Mouse (Mus musculus): ENCODE measurements around the gene Schip1. TPM values are rescaled to one million over a fixed set of nuclear protein-coding genes. Genes with fewer than 3 reads are reported as not detected.

Gene Schip1
- polyA plus RNA-seq, 1 experiment = 47.3 TPM

GRCm38 (mm10) chr3:68506769-68507318 is 442.2 kb downstream of the Schip1 start:
- DNase-seq (ENCODE audit: low spot score) = no peak

GRCm38 (mm10) chr3:68508629-68509028 is 444.0 kb downstream of the Schip1 start:
- DNase-seq (ENCODE audit: low spot score) = no peak

GRCm38 (mm10) chr3:68510872-68511271 is 446.3 kb downstream of the Schip1 start:
- no peak for DNase-seq (ENCODE audit: low spot score)

- no peak for DNase-seq (ENCODE audit: low spot score)
These were observed 447.1 kb downstream of the Schip1 start for GRCm38 (mm10) chr3:68511744-68512143.

GRCm38 (mm10) chr3:68512327-68512726 is 447.7 kb downstream of the Schip1 start:
- no peak for DNase-seq (ENCODE audit: low spot score)

GRCm38 (mm10) chr3:68513340-68514119 is 448.9 kb downstream of the Schip1 start:
- no peak for DNase-seq (ENCODE audit: low spot score)

- DNase-seq (ENCODE audit: low spot score) = no peak
These were observed 449.5 kb downstream of the Schip1 start for GRCm38 (mm10) chr3:68514120-68514497.

- no peak for DNase-seq (ENCODE audit: low spot score)
These were observed 450.1 kb downstream of the Schip1 start for GRCm38 (mm10) chr3:68514717-68515116.

- no peak for DNase-seq (ENCODE audit: low spot score)
These were observed 451.9 kb downstream of the Schip1 start for GRCm38 (mm10) chr3:68516393-68517081.

GRCm38 (mm10) chr3:68517236-68517635 is 452.6 kb downstream of the Schip1 start:
- DNase-seq (ENCODE audit: low spot score) = no peak

- DNase-seq (ENCODE audit: low spot score) = no peak
These were observed 453.4 kb downstream of the Schip1 start for GRCm38 (mm10) chr3:68518041-68518440.

GRCm38 (mm10) chr3:68518586-68518985 is 454.0 kb downstream of the Schip1 start:
- no peak for DNase-seq (ENCODE audit: low spot score)

- DNase-seq (ENCODE audit: low spot score) = no peak
These were observed 460.8 kb downstream of the Schip1 start for GRCm38 (mm10) chr3:68525361-68525878.

- DNase-seq (ENCODE audit: low spot score) = no peak
These were observed 461.8 kb downstream of the Schip1 start for GRCm38 (mm10) chr3:68526416-68526815.

GRCm38 (mm10) chr3:68527182-68527581 is 462.6 kb downstream of the Schip1 start:
- no peak for DNase-seq (ENCODE audit: low spot score)

GRCm38 (mm10) chr3:68531908-68532307 is 467.3 kb downstream of the Schip1 start:
- no peak for DNase-seq (ENCODE audit: low spot score)

- DNase-seq (ENCODE audit: low spot score) = no peak
These were observed 470.0 kb downstream of the Schip1 start for GRCm38 (mm10) chr3:68534571-68535051.

GRCm38 (mm10) chr3:68535160-68535728 is 470.6 kb downstream of the Schip1 start:
- DNase-seq (ENCODE audit: low spot score) = no peak

- no peak for DNase-seq (ENCODE audit: low spot score)
These were observed 471.5 kb downstream of the Schip1 start for GRCm38 (mm10) chr3:68536071-68536470.

- no peak for DNase-seq (ENCODE audit: low spot score)
These were observed 477.1 kb downstream of the Schip1 start for GRCm38 (mm10) chr3:68541688-68542087.

GRCm38 (mm10) chr3:68542944-68543501 is 478.4 kb downstream of the Schip1 start:
- DNase-seq (ENCODE audit: low spot score) = peak; percentile 37

GRCm38 (mm10) chr3:68544811-68545210 is 480.2 kb downstream of the Schip1 start:
- no peak for DNase-seq (ENCODE audit: low spot score)

Measured in urinary bladder, adult 2 months (tissue).